Mouse (Mus musculus) cerebellum, adult 18-20 months (tissue): ENCODE data around the gene Hist1h2bb.
"Not testable (repeated sequence)": the region's sequence is repeated elsewhere in the genome, so short reads cannot be mapped to it uniquely, and the experiment has no call there.

Experiments used
- DNase-seq, 2 experiments: peaks; one replicate each; pipeline ENCODE4 v3.0.0; 2021

Gene Hist1h2bb

DNA sequence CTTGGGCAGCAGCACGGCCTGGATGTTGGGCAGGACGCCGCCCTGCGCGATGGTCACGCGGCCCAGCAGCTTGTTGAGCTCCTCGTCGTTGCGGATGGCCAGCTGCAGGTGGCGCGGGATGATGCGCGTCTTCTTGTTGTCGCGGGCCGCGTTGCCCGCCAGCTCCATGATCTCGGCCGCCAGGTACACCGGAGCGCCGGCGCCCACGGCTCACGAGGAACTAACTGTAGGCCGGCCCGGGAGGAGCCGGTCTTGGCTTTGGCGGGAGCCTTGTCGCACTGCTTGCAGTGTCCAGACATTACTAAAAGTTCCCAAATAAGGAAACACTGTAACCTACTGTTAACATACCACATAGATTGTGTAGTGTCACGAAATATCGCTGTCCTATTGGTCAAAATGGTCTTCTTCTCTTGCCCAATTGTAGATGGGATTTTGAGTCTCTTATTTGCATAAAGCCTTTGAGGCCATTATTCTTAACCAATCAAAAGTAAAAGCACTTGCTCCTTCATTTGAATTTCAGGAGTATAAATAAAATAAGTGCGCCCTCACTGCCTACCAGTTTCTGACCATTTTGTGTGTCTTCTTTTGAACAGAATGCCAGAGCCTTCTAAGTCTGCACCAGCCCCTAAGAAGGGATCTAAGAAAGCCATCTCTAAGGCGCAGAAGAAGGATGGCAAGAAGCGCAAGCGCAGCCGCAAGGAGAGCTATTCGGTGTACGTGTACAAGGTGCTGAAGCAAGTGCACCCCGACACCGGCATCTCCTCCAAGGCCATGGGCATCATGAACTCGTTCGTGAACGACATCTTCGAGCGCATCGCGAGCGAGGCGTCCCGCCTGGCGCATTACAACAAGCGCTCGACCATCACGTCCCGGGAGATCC is at the start of gene Hist1h2bb:
Hist1h2bb (plus strand) TSS at position 534 of the 880 bp plus-strand sequence.
- peak; percentile 56 to 76 for DNase-seq

DNA sequence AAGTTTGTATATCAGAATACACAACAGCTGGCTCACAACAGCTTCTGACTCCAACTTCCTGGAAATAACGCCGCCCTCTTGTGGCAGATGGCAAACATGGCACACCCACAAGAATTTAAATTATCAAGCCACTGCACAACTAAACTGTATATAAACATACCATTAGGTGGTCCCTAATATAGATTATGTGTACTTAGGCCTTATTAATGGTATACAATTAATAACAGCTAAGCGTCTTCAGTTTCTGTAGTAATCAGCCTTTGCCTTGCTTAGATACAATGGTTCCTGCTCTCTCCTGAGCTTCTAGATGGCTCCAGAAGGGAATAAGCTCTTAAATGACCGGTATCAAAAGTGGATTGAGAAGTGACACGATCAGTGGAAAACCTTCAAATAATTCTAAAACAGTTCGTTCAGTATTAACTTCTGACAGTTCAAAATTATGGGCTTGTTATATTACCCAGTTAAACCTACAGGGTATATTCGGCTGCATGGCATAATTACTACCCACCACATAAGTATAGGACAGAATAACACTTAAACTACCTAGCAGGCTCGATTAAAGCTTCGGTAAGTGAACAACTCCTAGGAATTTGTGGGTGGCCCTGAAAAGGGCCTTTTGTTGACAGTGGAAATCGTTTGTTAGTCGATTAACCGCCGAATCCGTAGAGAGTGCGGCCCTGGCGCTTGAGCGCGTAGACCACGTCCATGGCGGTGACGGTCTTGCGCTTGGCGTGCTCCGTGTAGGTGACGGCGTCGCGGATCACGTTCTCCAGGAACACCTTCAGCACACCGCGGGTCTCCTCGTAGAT is 48.8 kb upstream of the Hist1h2bb start:
- DNase-seq = peak in 1 of 2 experiments; percentile 45

DNA sequence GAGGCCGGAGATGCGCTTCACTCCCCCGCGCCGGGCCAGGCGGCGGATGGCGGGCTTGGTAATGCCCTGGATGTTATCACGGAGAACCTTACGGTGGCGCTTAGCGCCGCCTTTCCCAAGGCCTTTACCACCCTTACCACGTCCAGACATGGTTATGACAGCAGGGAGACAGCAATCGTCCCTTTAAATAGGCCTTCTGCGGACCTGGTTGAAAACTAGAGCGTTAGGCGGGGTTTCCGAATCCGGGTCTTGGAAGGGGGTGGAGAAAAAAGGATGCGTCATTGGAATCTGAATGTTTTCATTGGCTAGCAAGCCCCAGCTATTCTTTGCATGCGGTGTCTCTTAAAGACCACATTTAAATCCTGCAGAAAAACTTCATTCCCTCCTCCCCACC is 48.2 kb upstream of the Hist1h2bb start, which contains the start of gene Hist1h4c:
Hist1h4c (minus strand) TSS at position 155 of the 394 bp plus-strand sequence.
- peak; percentile 96 to 98 for DNase-seq

DNA sequence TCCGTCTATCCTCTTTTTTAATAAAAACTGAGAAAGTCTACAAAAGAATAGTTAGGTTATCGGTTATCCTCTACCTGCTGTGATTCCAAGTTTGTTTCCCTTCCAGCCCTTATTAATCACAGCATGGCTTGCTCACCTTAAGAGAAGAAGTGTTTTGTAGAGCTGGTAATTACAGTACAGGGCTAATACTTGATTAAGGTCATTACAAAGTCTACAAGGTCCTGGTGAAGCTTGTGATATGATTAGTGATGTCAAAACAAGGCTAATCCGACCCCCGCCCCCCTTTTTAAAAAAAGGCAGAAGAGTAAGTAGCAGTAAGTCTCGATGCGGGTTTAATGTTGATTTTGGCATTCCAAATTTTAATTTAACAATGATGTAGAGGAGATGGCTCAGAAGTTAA is 47.5 kb upstream of the Hist1h2bb start:
- no peak for DNase-seq

DNA sequence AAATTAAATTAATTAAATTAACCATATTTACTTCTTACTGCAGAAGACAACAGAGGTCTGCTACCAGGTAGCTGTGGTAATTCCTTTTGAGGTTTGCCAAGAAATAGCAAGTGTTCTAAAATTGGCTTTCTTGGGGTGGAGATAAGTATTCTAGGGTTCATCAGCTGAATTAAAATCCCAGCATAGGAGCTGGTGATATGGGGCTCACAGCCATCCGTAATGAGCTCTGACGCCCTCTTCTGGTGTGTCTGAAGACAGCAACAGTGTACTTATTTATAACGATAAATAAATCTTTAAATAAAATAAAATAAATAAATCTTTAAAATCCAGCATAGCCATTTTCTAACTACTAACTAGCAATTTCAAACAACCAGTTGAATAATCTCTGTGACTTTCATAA is 46.8 kb upstream of the Hist1h2bb start:
- no peak for DNase-seq

DNA sequence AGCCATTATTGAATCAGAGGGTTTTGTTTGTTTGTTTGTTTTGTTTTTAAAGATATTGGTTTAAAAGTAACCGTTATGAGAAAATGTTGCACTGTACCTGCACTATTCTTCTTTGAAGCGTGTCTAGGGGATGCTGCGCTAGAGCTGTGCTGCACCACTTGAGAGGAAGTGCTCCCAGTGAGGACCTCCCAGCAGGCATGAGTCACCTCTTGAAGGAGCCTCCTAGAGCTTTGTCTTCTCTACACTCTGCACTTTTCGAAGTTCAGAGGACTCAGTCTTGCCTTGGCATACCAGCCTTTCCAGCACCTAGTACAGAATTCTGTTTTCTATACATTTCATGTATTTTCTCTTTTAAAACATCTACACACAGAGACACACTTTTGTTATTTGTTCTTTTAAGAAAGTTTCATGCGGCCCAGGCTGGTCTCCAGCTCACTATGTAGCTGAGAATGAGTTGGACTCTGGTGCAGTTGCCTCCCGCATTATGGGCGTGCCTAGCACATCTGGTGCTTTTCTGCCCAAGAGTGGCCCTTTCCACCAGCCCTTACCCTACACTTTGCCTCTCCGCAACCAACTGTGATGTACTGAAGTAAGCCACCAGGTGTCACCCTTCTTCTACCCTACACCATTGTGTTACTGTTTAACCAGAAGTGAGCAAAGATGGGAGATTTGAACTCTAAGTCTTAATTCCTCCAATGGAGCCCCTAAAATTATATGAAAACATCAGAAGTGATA is 45.6 kb upstream of the Hist1h2bb start:
- DNase-seq = peak; percentile 64 to 72

DNA sequence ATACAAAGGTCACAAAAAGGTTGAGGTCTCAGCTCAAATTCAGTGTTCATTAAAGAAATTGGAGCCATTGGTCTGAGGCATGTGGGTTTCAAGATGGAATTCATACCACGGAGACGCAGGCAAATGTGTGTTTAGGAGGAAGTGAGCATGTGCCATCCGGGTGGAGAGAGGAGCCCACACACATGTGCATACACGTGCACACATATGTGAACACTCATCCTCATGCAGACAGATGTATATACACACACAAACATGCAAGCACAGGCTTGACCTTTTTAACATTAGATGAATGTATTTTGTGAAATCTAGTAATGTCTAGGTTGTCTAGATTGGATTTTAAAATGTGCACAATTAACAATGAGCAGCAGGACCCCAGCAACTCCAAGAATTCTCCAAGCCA is 44.3 kb upstream of the Hist1h2bb start:
- no peak for DNase-seq

DNA sequence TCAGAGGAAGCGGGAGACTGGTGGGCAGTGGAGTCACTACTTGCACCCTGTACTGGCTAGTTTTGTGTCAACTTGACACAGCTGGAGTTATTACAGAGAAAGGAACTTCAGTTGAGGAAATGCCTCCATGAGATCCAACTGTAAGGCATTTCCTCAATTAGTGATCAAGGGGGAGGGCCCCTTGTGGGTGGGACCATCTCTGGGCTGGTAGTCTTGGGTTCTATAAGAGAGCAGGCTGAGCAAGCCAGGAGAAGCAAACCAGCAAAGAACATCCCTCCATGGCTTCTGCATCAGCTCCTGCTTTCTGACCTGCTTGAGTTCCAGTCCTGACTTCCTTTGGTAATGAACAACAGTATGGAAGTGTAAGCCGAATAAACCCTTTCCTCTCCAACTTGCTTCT is 43.7 kb upstream of the Hist1h2bb start:
- not testable (repeated sequence) for DNase-seq

DNA sequence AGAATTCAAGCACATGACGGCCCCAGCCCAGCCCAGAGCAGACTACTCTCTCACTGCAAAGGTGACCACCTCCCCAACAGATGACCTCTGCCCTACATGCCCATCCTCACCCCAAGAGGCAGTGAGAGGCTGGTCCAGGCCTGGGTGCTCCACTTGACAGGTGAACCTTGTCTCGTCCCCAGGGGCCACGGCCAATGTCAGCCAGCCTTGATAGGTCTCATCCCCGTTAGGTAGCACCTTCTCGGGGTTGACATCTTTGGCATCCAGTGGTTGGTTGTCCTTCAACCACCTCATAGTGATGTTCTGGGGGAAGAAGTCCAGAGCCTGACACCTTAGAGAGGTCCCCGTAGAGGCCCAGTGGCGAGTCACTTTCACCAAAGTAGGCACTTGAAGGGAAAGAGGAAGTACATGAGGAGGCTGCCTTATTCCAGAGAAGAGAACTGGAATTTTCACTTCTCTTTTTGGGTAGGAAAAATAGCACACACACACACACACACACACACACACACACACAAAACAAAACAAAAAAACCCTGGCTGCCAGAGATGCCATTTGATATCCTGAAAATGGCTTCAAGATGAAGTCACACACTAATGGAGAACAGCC is 40.7 kb upstream of the Hist1h2bb start:
- DNase-seq = no peak

DNA sequence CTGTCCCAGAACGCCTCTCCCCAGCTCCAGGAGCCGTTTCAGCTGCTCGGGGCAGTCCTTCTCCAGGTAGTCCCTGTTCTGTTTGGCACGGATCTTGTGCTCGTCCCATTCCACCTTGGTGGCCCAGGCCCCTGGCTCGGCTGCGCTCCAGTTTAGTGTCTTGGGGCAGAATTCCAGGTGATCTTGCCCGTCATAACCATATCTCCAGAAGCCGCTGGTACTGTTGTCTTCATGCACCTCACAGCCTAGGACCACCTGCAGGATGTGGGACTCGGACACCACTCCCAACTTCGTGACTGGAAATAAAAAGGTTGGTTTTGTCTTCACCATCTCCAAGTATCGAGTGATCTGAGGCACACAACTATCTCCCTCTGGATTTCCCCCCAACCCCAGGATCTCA is 39.8 kb upstream of the Hist1h2bb start:
- DNase-seq = no peak

DNA sequence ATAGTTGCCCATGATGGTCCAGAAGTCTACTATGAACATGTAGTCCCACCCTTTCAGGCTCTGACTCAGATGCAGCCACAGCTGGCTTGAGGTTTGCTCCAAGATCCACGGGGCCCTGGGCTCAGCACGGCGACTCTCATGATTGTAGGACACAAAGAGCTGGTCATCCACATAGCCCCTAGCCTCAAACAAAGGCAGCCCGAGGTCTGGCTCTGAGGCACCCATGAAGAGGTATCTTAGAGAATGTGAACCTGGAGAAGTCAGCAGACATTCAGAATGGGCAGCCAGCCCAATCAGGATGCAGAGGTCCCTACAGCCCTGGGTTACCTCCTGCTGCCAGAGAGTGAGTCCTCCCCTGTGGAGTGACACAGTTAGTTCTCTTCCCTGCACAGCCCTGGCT is 38.5 kb upstream of the Hist1h2bb start:
- no peak for DNase-seq

DNA sequence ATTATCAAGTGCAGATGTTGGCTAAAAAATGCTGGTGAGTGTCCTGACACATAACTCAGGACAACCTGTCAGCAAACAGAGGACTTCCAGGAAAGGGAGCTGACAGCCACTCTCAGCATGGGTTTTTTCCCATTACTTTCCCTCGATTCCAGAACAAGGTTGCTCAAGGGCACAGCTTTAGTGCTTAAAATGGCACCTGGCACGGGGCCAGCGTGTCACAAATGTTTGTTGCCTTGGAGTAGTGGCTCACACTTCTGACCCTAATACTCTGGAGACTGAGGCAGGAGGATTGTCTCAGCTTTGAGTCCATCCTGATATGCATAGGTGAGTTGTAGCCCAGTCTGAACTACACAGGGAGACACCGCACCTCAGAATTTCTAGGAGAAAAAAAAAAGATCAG is 37.9 kb upstream of the Hist1h2bb start:
- no peak for DNase-seq

DNA sequence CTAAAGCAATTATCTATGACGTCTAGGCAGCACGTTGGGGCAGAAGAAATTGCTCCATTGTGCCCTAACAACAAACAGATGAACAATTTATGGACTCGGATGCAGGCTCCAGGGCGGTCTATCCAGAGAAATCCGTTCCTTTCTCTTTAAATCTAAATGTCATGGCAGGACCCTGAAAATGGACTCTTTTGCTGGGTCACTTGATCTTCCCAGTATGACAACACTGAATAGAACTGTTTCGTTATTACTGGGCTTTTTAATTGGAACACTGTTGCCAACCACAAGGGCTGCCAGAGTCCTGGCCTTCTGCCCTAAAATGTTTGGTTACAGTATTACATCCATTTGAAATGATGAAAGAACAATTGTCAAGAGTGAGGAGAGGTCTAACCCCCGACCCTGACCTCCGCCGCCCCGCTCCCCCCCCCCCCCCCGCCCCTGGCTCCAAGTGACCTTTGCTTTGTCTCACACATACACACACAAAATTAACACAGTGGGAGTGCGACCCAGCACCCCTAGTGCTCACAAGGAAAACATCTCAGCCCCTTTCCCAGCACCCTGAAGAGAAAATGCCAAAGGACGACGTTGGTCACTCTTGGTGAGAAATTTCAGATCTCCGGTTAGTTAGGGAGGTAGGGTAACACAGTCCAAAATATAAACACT is 36.7 kb upstream of the Hist1h2bb start:
- no peak for DNase-seq

DNA sequence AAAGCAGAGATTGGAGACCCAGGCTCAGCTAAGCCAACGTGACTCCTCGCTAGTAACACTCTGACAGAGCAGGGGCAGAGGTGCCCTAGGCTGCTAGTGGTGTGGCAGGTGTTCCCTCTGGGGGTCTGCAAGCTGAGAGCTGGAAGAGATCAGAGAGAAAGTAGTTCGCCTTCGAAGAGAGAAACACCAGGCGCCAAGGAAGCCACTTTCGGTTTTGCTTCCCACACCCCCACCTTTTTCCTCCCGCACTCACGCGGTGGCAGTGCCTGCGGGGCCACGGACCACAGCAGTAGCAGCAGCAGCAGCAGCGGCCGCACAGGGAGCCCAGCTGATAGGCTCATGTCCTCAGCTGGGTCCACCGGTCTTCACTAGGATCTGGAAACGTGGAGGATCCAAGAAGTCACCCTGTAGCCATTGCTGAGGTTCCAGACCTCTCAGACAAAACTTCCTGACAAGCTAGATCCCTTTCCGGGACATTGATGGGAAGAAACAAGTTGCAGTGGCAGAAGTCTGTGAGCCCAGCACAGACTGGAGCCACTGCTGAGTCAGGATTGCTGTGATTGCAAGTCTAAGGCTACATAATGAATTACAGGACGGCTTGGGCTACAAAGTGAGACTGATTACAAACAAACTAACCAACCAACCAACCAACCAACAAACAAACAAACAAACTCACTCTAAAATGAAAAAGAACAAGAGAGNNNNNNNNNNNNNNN is 36.0 kb upstream of the Hist1h2bb start, which contains the start of gene Hfe:
Hfe (minus strand) TSS at position 481 of the 716 bp plus-strand sequence.
- DNase-seq = peak; percentile 13 to 16

DNA sequence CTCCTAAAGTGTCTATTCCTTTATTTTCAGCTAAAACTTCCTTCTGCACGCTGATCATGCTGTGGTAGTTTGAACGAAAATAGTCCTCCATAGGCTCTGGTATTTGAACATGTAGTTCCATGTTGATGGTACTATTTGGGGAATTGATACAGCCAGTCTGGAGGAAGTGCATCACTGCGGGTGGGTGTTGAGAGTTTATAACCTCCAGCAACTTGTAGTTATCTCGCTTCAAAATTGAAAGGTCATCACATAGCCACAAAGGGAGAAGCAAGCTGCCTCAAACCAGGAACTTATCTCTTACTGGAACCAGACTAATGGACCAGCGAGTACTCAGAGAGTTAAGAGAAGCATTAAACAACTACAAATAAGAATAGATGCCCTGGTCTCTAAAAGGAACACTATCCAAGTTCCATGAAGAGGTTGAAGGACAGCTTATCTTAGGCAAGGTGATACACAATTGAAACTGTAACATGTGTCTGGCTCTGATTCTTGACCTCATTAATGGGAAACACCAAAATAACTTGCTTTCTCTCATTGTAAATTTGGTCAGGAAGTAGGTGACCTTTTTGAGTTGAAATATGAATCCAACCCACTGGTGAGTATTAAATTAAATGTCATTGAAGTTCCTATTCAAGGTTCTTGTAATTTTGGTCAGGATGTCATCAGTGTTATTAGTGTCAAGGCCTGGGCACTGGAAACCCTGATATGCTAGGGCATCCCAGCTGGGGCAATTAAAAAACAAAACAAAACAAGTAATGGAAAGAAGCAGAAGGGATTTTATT is 30.1 kb upstream of the Hist1h2bb start:
- DNase-seq = no peak

DNA sequence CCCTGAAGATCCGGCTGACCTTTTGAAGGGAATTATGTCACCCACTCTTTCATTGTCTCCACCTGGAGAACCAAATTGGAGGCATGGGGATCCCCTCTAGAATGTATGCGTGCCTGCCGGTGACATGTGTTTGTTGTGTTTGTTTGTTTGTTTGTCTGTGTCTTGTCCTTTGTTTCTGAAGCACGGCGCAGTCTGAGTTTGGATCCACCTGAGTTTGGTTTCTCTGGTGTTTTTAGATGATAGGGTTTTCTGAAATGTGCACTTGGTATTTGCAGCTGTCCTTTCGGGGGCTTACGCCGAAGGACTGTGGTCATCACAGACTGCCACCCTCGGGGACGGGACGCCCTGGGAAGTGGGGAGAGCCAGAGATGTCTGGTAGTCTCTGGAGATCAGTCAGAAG is 29.4 kb upstream of the Hist1h2bb start:
- DNase-seq = no peak

DNA sequence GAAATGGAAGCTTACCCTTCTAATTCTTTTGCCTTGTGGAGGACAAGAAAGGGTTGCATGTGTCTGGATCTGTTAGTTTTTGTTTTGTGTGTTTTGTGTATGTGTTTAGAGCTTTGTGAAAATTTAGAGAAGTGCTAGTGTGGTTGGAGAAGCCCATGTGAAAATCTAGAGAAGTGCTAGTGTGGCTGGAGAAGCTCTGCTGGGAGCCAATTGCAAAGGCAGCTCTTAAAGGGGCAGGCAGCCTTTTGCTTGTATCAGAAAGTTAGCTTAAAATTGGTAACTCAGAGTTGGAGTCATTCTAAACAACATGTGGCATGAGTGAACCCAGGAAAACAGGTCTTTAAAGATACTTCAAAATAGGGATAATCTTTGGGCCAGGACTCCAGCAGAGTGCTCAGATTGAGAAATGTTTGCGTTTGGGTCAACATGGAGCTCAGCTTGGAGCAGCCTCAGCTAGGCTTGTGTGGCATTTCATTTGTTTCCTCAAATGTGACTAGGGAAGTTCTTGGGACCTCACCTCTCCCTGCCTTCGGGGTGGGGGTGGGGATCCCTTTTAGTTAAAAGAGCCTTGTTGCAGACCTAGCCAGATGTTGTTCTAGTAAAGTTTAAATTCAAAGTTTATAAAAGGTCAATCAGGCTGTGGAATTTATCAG is 28.8 kb upstream of the Hist1h2bb start:
- not testable (repeated sequence) for DNase-seq

DNA sequence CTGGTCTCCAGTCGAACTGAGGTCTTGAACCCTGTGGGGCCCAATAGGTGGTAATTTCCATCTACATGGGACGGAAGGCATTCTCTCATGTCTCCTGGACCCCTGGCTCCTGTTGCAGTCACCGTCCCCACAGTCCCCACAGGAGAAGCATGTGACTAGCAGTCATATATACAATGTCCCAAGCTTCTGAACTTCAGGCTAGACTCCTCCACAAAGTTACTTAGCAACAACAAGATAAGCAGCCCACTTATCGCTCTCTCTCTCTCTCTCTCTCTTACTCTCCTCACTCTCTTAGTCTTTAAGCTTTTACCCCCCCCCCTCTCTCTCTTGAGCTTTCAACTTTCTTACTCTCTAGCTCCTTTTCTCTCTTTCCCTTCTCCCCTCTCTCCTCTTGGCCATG is 22.3 kb upstream of the Hist1h2bb start:
- DNase-seq = no peak

DNA sequence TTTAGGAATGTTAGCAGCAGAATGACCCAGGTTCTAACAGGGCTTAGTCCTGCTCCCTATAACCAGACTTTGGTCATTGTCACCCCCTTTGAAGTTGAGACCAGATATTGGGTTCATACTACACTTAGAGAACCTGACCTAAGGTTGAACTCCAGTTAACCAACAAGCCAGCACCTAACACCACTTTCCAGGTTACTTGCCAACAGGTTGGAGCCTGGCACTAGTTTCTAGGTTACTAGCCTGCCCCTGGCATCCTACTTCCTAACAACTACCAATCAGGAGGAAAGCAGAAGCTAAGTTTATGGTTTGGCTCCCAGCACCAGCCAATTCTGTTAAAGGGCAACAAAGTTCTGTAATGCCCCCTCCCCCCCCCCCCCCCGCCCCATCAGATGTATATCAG is 21.3 kb upstream of the Hist1h2bb start:
- DNase-seq = no peak
